ENCODE assay signal across 10 mouse cellular contexts in genomic region chr3:36209776-36210555, GRCm38 (mm10). TPM values are rescaled to one million over a fixed set of nuclear protein-coding genes. Genes with fewer than 3 reads are reported as not detected.
DNase-seq lines count a peak whose midpoint lies in the region; ATAC-seq and TF ChIP-seq lines count a peak whose summit lies in the region.
"Had no signal": no experiment of that assay in that cellular context is flagged by ENCODE, and none has a peak within 500 bp of the region (broad histone marks: within the 10 kb centered on the region; RNA-seq: fewer than 3 reads in every experiment).

No protein-coding gene starts in this region.

- intact Hi-C loops in gastrocnemius, adult 2 months (cut with DNase I), result loop anchor here (1.0 to 5.0 kb wide), 3 partner anchors 122 to 286 kb away; no protein-coding TSS in a partner anchor
- intact Hi-C loops in gastrocnemius, postnatal 14 days (cut with DNase I; ENCODE audit: low total_unique reads), result loop anchor here (2.0 kb wide), 1 partner anchor 231 kb away; no protein-coding TSS in a partner anchor

- no peak overlapping the region for H3K27ac ChIP-seq in gastrocnemius, adult 2 months
- no peak overlapping the region for H3K27ac ChIP-seq in CH12.LX (ENCODE audit: insufficient read depth, low read depth)
- no peak overlapping the region for H3K27ac ChIP-seq in midbrain, postnatal 0 days (ENCODE audit: low read depth, low read length)
- H3K27ac ChIP-seq: heart, embryonic 15.5 days had no signal

- H3K79me2 ChIP-seq in CH12.LX (replicated peaks; ENCODE audit: control insufficient read depth, extremely low read depth, insufficient read depth, poor library complexity, severe bottlenecking), result no peaks in the 10 kb centered on the region

- no peak overlapping the region for H3K4me3 ChIP-seq in gastrocnemius, adult 2 months
- H3K4me3 ChIP-seq in CH12.LX (replicated peaks in 1 of 3; ENCODE audit: low read depth in 2 of 3, low read length in 2 of 3, poor library complexity in 1 of 3), result no peak overlapping the region
- no peak overlapping the region for H3K4me3 ChIP-seq in midbrain, postnatal 0 days (ENCODE audit: low read depth, low read length)
- H3K4me3 ChIP-seq: heart, embryonic 15.5 days had no signal

- H3K36me3 ChIP-seq in CH12.LX (replicated peaks in 1 of 2; ENCODE audit: control insufficient read depth in 1 of 2, insufficient read depth in 1 of 2, low read length in 1 of 2), result no peaks in the 10 kb centered on the region
- H3K36me3 ChIP-seq in midbrain, postnatal 0 days (ENCODE audit: insufficient read depth, low read length), result no peaks in the 10 kb centered on the region
- H3K36me3 ChIP-seq: heart, embryonic 15.5 days had no signal

- WGBS in midbrain, postnatal 0 days, result 51% methylated on average over 11 of the region's 11 CpGs

- dilution Hi-C loops in CH12.LX (cut with MboI; ENCODE audit: extremely low pct_ligation_motif_present, extremely low pct_unique_long_range_greater_than_20kb, low sequenced_read_pairs), result no loop called here

- TF ChIP-seq CTCF in gastrocnemius, adult 2 months (IDR thresholded peaks at IDR 0.05), result peak; percentile 77
- peak; percentile 23 to 88; a peak in 3 of 4 replicates for TF ChIP-seq CTCF in CH12.LX (conservative IDR thresholded peaks at IDR 0.05 in 1 of 2, IDR thresholded peaks at IDR 0.05 in 1 of 2; ENCODE audit: low read depth in 2 of 2, low read length in 2 of 2)
- TF ChIP-seq CTCF in midbrain, postnatal 0 days (IDR thresholded peaks at IDR 0.05), result peak; percentile 82

- H3K27me3 ChIP-seq in CH12.LX (replicated peaks), result no peaks in the 10 kb centered on the region
- H3K27me3 ChIP-seq in midbrain, postnatal 0 days (ENCODE audit: insufficient read depth, low read length), result no peaks in the 10 kb centered on the region
- H3K27me3 ChIP-seq: heart, embryonic 15.5 days had no signal

- H3K4me2 ChIP-seq in CH12.LX (ENCODE audit: insufficient read depth, low read depth, poor library complexity, severe bottlenecking), result no peak overlapping the region
- H3K4me2 ChIP-seq in midbrain, postnatal 0 days (ENCODE audit: low read depth, low read length, poor library complexity, severe bottlenecking), result peak overlapping the region; percentile 26; the same call in 1 of the 2 replicates
- H3K4me2 ChIP-seq: heart, embryonic 15.5 days had no signal

- H3K9me3 ChIP-seq in CH12.LX (replicated peaks; ENCODE audit: low read length), result no peaks in the 10 kb centered on the region
- no peaks in the 10 kb centered on the region for H3K9me3 ChIP-seq in midbrain, postnatal 0 days (ENCODE audit: low read length)
- H3K9me3 ChIP-seq: heart, embryonic 15.5 days had no signal

- DNase-seq in gastrocnemius, adult 2 months, result no peak
- no peak for DNase-seq in gastrocnemius, postnatal 14 days
- DNase-seq in CH12.LX (ENCODE audit: extremely low read depth), result peak; percentile 65
- peak; percentile 63 to 67 for DNase-seq in cerebellum, postnatal 14 days
- DNase-seq in heart, postnatal 4 days, result peak; percentile 50
- peak; percentile 51 to 64 for DNase-seq in layer of hippocampus, postnatal 10 days (ENCODE audit: low spot score in 2 of 2)
- DNase-seq in midbrain, postnatal 0 days (ENCODE audit: low spot score), result peak; percentile 78
- DNase-seq in spleen, postnatal 10 days (ENCODE audit: low spot score in 2 of 2), result no peak

- no peak for TF ChIP-seq POLR2A in CH12.LX (IDR thresholded peaks at IDR 0.05; ENCODE audit: low read depth, low read length)

- H3K9ac ChIP-seq in CH12.LX (ENCODE audit: insufficient read depth, low read depth), result no peak overlapping the region
- H3K9ac ChIP-seq in midbrain, postnatal 0 days (replicated peaks; ENCODE audit: low read length, poor library complexity, severe bottlenecking), result no peak overlapping the region
- H3K9ac ChIP-seq: heart, embryonic 15.5 days had no signal

- H3K4me1 ChIP-seq in CH12.LX (ENCODE audit: control insufficient read depth in 1 of 2, insufficient read depth in 2 of 2), result peaks cover 5 to 41% of the 10 kb centered on the region in 2 experiments; a peak in 3 of 4 replicates
- H3K4me1 ChIP-seq in midbrain, postnatal 0 days (ENCODE audit: insufficient read depth, low read length), result no peaks in the 10 kb centered on the region
- H3K4me1 ChIP-seq: heart, embryonic 15.5 days had no signal

- peak; percentile 80 for ATAC-seq in midbrain, postnatal 0 days (ENCODE audit: low FRiP score)

- peak; percentile 83 for TF ChIP-seq RAD21 in CH12.LX (IDR thresholded peaks at IDR 0.05; ENCODE audit: low read depth, low read length)

- no peak for TF ChIP-seq EP300 in CH12.LX (IDR thresholded peaks at IDR 0.05; ENCODE audit: low read length)

- in situ Hi-C loops in CH12.LX (cut with MboI; ENCODE audit: low pct_ligation_motif_present, low pct_unique_long_range_greater_than_20kb, low sequenced_read_pairs), result loop anchor here (5.0 kb wide), 2 partner anchors 122 to 282 kb away; no protein-coding TSS in a partner anchor

TF ChIP-seq in CH12.LX, 34 proteins besides CTCF, POLR2A, EP300 and RAD21:
- TF ChIP-seq HCFC1 (IDR thresholded peaks at IDR 0.05; ENCODE audit: low read depth, low read length), result no peak
- TF ChIP-seq IRF4 (IDR thresholded peaks at IDR 0.05; ENCODE audit: low read depth, low read length), result no peak
- TF ChIP-seq ELF1 (IDR thresholded peaks at IDR 0.05; ENCODE audit: low read depth, low read length), result no peak
- TF ChIP-seq CHD2 (IDR thresholded peaks at IDR 0.05; ENCODE audit: low read length), result no peak
- TF ChIP-seq PAX5 (IDR thresholded peaks at IDR 0.05; ENCODE audit: low read length), result no peak
- no peak for TF ChIP-seq GABPA (IDR thresholded peaks at IDR 0.05; ENCODE audit: insufficient replicate concordance, low read depth, low read length)
- TF ChIP-seq UBTF (IDR thresholded peaks at IDR 0.05; ENCODE audit: low read depth, low read length), result no peak
- peak; percentile 90 for TF ChIP-seq ZNF384 (IDR thresholded peaks at IDR 0.05; ENCODE audit: low read depth, low read length)
- no peak for TF ChIP-seq KAT2A (IDR thresholded peaks at IDR 0.05; ENCODE audit: insufficient replicate concordance, low read length)
- TF ChIP-seq ZC3H11A (IDR thresholded peaks at IDR 0.05; ENCODE audit: low read depth, low read length), result peak; percentile 82
- no peak for TF ChIP-seq USF2 (conservative IDR thresholded peaks at IDR 0.05; ENCODE audit: low read depth, low read length)
- no peak for TF ChIP-seq ETS1 (conservative IDR thresholded peaks at IDR 0.05; ENCODE audit: low read depth, low read length)
- no peak for TF ChIP-seq CHD1 (IDR thresholded peaks at IDR 0.05; ENCODE audit: low read depth, low read length)
- TF ChIP-seq E2F4 (IDR thresholded peaks at IDR 0.05; ENCODE audit: insufficient replicate concordance, low read depth, low read length), result no peak
- TF ChIP-seq POLR2AphosphoS2 (IDR thresholded peaks at IDR 0.05; ENCODE audit: low read depth, low read length), result no peak
- TF ChIP-seq NELFE (IDR thresholded peaks at IDR 0.05; ENCODE audit: low read depth, low read length), result no peak
- TF ChIP-seq SMC3 (IDR thresholded peaks at IDR 0.05; ENCODE audit: low read depth, low read length), result peak; percentile 93
- TF ChIP-seq MAX (IDR thresholded peaks at IDR 0.05; ENCODE audit: low read length), result no peak
- no peak for TF ChIP-seq USF1 (IDR thresholded peaks at IDR 0.05; ENCODE audit: low read depth, low read length)
- TF ChIP-seq MYC (IDR thresholded peaks at IDR 0.05; ENCODE audit: low read depth, low read length), result no peak

RNA-seq across cellular contexts. Expression of gene Qrfpr, which starts 12.1 kb away (rescaled TPM):
- not detected for total RNA-seq in gastrocnemius, adult 2 months (2021)
- not detected for total RNA-seq in gastrocnemius, postnatal 14 days (2021)
- total RNA-seq in CH12.LX (2012; rRNA removed), result not detected in 2 replicates
- not detected in 2 replicates for total RNA-seq in CH12.LX (2014; rRNA removed)
- polyA plus RNA-seq in CH12.LX (2012; ENCODE audit: insufficient read length, low read depth), result not detected in 2 replicates
- total RNA-seq in heart, postnatal 4 days (2021), result not detected
- under 1 TPM; 0.47 to 0.98 TPM for total RNA-seq in layer of hippocampus, postnatal 10 days (2021)
- 0.24 and 0.33 TPM in 2 replicates for total RNA-seq in midbrain, postnatal 0 days (2014; rRNA removed)
- polyA plus RNA-seq in midbrain, postnatal 0 days (2015; fragmentation: Nextera tagmentation; extraction: Ambion mirVana), result 1.8 TPM in 2 replicates
- total RNA-seq: neutrophil, adult 5-6 weeks had no signal

RNA-seq across cellular contexts. Expression of gene D3Ertd254e, which starts 59.1 kb away (rescaled TPM):
- total RNA-seq in gastrocnemius, adult 2 months (2021), result 1 to 10 TPM; 2.1 to 2.3 TPM
- total RNA-seq in gastrocnemius, postnatal 14 days (2021), result 1 to 10 TPM; 2.8 to 3.1 TPM
- total RNA-seq in CH12.LX (2012; rRNA removed), result 3.0 and 3.4 TPM in 2 replicates
- 5.0 and 5.8 TPM in 2 replicates for total RNA-seq in CH12.LX (2014; rRNA removed)
- polyA plus RNA-seq in CH12.LX (2012; ENCODE audit: insufficient read length, low read depth), result 4.7 and 4.8 TPM in 2 replicates
- 1 to 10 TPM; 6.4 to 7.6 TPM for total RNA-seq in heart, postnatal 4 days (2021)
- 10 to 100 TPM; 17.6 to 18.6 TPM for total RNA-seq in layer of hippocampus, postnatal 10 days (2021)
- 23.1 and 23.4 TPM in 2 replicates for total RNA-seq in midbrain, postnatal 0 days (2014; rRNA removed)
- 12.5 and 12.6 TPM in 2 replicates for polyA plus RNA-seq in midbrain, postnatal 0 days (2015; fragmentation: Nextera tagmentation; extraction: Ambion mirVana)

Comparison
In these comparisons a context has a peak if more than half of its experiments do, and no peak if none do; other contexts are left out.
1. DNase-seq: peak in CH12.LX (single experiment), cerebellum, postnatal 14 days (2 of 2), heart, postnatal 4 days (single experiment), layer of hippocampus, postnatal 10 days (2 of 2) and midbrain, postnatal 0 days (single experiment); none in gastrocnemius, adult 2 months (single experiment), gastrocnemius, postnatal 14 days (single experiment) and spleen, postnatal 10 days (0 of 2).
2. Peak in every context shown above with its lines, with median percentiles within 50 percentile points of each other: CTCF ChIP-seq.